Comparison of ENCODE assay signal across 8 mouse cellular contexts in the genomic region with DNA sequence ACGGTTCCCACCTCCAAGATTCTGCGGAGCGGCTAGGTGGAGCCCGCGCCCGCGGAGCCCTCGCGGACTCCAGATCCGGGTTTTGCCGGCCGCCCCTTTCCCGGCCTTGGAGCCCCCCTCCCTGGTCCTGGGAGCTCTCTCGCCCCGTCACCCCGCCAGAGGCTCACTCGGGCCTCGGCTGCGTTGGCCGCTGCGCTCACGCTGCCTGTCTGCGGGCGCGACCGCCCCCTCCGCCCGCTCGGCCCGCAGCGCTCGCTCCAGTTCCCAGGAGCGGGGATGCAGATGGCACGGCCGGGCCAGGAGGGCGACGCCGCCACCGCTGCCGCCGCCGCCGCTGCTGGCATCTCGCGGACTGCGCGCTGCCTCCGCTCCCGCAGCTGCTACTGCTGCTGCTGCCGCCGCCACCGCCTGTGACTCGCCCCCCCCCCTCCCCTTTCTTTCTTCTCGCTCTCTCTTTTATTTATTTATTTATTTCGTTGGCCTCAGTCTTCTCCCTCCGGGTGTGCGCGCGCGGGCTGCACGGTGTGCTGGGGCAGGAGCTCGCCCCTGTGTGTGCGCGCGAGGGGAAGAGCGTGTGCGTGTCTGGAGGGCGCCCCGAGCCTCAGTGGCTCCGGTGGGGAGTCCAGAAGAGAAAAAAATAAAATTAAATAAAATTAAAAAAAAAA. TPM values are rescaled to one million over a fixed set of nuclear protein-coding genes. Genes with fewer than 3 reads are reported as not detected.
DNase-seq lines count a peak whose midpoint lies in the region; ATAC-seq and TF ChIP-seq lines count a peak whose summit lies in the region.

Adgrl3 (plus strand) TSS at position 549 of the 665 bp plus-strand sequence.

- ATAC-seq in heart, embryonic 12.5 days (ENCODE audit: insufficient number of reproducible peaks, low FRiP score), result peak; percentile 76
- peak; percentile 60 for ATAC-seq in liver, embryonic 11.5 days (replicated peaks; ENCODE audit: low FRiP score)

- DNase-seq in thymus, adult 2 months, result no peak
- no peak for DNase-seq in thymus, adult 18-20 months
- peak; percentile 85 for DNase-seq in kidney, postnatal 10 days
- peak; percentile 67 for DNase-seq in liver, embryonic 11.5 days (ENCODE audit: low spot score)
- DNase-seq in neural tube, embryonic 10.5 days (ENCODE audit: extremely low spot score, low spot score), result peak; percentile 90
- DNase-seq in urinary bladder, postnatal 14 days (ENCODE audit: low spot score), result peak; percentile 62

- TF ChIP-seq CTCF in thymus, adult 2 months (IDR thresholded peaks at IDR 0.05; ENCODE audit: borderline replicate concordance, control insufficient read depth, extremely low read depth, insufficient read depth, low read length, poor library complexity), result no peak
- TF ChIP-seq CTCF in embryonic fibroblast, embryonic 13.5 days (IDR thresholded peaks at IDR 0.05; ENCODE audit: borderline replicate concordance, insufficient read depth, low read length), result no peak

- no peak within 1 kb of the TSS for H3K27ac ChIP-seq in thymus, adult 2 months (ENCODE audit: control insufficient read depth, insufficient read depth, low read length)
- peak within 1 kb of the TSS; percentile 22; the same call in 1 of the 2 replicates for H3K27ac ChIP-seq in embryonic fibroblast, embryonic 13.5 days (ENCODE audit: insufficient read depth, low read length)
- peak within 1 kb of the TSS; percentile 71 for H3K27ac ChIP-seq in heart, embryonic 12.5 days (ENCODE audit: poor library complexity, severe bottlenecking)
- H3K27ac ChIP-seq in liver, embryonic 11.5 days (ENCODE audit: low read depth, low read length), result peak within 1 kb of the TSS; percentile 43

- peak within 1 kb of the TSS; percentile 24 for H3K4me3 ChIP-seq in thymus, adult 2 months (ENCODE audit: control insufficient read depth, insufficient read depth, low read length)
- peak within 1 kb of the TSS; percentile 68 for H3K4me3 ChIP-seq in embryonic fibroblast, embryonic 13.5 days (ENCODE audit: insufficient read depth, low read length)
- H3K4me3 ChIP-seq in heart, embryonic 12.5 days, result peak within 1 kb of the TSS; percentile 77
- peak within 1 kb of the TSS; percentile 62 for H3K4me3 ChIP-seq in liver, embryonic 11.5 days (ENCODE audit: low read depth, low read length)

- no peak for TF ChIP-seq POLR2A in thymus, adult 2 months (IDR thresholded peaks at IDR 0.05; ENCODE audit: control insufficient read depth, extremely low read depth, insufficient read depth, low read length, poor library complexity)
- TF ChIP-seq POLR2A in embryonic fibroblast, embryonic 13.5 days (IDR thresholded peaks at IDR 0.05; ENCODE audit: low read depth, low read length), result peak; percentile 63

- H3K4me1 ChIP-seq in thymus, adult 2 months (replicated peaks; ENCODE audit: control insufficient read depth, insufficient read depth, low read length), result no peaks in the 10 kb centered on the region
- H3K4me1 ChIP-seq in embryonic fibroblast, embryonic 13.5 days (ENCODE audit: control insufficient read depth, insufficient read depth, low read length), result peaks cover 2% of the 10 kb centered on the region; the same call in 1 of the 2 replicates
- H3K4me1 ChIP-seq in heart, embryonic 12.5 days (replicated peaks), result peaks cover 26% of the 10 kb centered on the region
- no peaks in the 10 kb centered on the region for H3K4me1 ChIP-seq in liver, embryonic 11.5 days (replicated peaks; ENCODE audit: control insufficient read depth, insufficient read depth, low read length)

- WGBS in thymus, adult 2 months, result 2% methylated on average over 69 of the region's 70 CpGs
- under 1% methylated on average over 50 of the region's 70 CpGs for WGBS in heart, embryonic 12.5 days
- WGBS in liver, embryonic 11.5 days, result under 1% methylated on average over 52 of the region's 70 CpGs

- no peaks in the 10 kb centered on the region for H3K36me3 ChIP-seq in thymus, adult 2 months (ENCODE audit: control insufficient read depth, insufficient read depth, low read length)
- no peaks in the 10 kb centered on the region for H3K36me3 ChIP-seq in heart, embryonic 12.5 days
- H3K36me3 ChIP-seq in liver, embryonic 11.5 days (ENCODE audit: control insufficient read depth, insufficient read depth, low read length), result no peaks in the 10 kb centered on the region

- H3K27me3 ChIP-seq in thymus, adult 2 months (ENCODE audit: control insufficient read depth, insufficient read depth, low read length), result no peaks in the 10 kb centered on the region; the same call in 1 of the 2 replicates
- peaks cover 6% of the 10 kb centered on the region; the same call in 1 of the 2 replicates for H3K27me3 ChIP-seq in heart, embryonic 12.5 days (replicated peaks)
- H3K27me3 ChIP-seq in liver, embryonic 11.5 days (replicated peaks; ENCODE audit: control insufficient read depth, insufficient read depth, low read length), result peaks cover 52% of the 10 kb centered on the region

- H3K4me2 ChIP-seq in heart, embryonic 12.5 days, result peak within 1 kb of the TSS; percentile 97
- peak within 1 kb of the TSS; percentile 77 for H3K4me2 ChIP-seq in liver, embryonic 11.5 days

- no peaks in the 10 kb centered on the region for H3K9me3 ChIP-seq in heart, embryonic 12.5 days (replicated peaks)
- H3K9me3 ChIP-seq in liver, embryonic 11.5 days (ENCODE audit: control insufficient read depth, low read length), result no peaks in the 10 kb centered on the region

- peak within 1 kb of the TSS; percentile 79 for H3K9ac ChIP-seq in heart, embryonic 12.5 days
- peak within 1 kb of the TSS; percentile 52 for H3K9ac ChIP-seq in liver, embryonic 11.5 days (ENCODE audit: low read depth, low read length)

RNA-seq across cellular contexts. Expression of gene Adgrl3, which starts in this region (rescaled TPM):
- 0.59 and 0.62 TPM in 2 replicates for polyA plus RNA-seq in thymus, adult 2 months (2012; rRNA removed)
- polyA plus RNA-seq in embryonic fibroblast, embryonic 13.5 days (2011; ENCODE audit: insufficient read length, low read depth, missing spikeins), result 22.6 and 35.9 TPM in 2 replicates
- 9.2 and 13.2 TPM in 2 replicates for polyA plus RNA-seq in heart, embryonic 12.5 days (2016; fragmentation: Nextera tagmentation; extraction: Ambion mirVana)
- 7.4 and 9.1 TPM in 2 replicates for polyA plus RNA-seq in liver, embryonic 11.5 days (2014; fragmentation: Nextera tagmentation; extraction: Ambion mirVana)

Comparison
In these comparisons a context has a peak if more than half of its experiments do, and no peak if none do; other contexts are left out.
1. DNase-seq: peak in kidney, postnatal 10 days (single experiment), liver, embryonic 11.5 days (single experiment), neural tube, embryonic 10.5 days (single experiment) and urinary bladder, postnatal 14 days (single experiment); none in thymus, adult 2 months (single experiment) and thymus, adult 18-20 months (0 of 2).
2. H3K4me3 ChIP-seq: peak in every context shown above with its lines; median percentile 77 in heart, embryonic 12.5 days; 68 in embryonic fibroblast, embryonic 13.5 days; 62 in liver, embryonic 11.5 days; 24 in thymus, adult 2 months.